27 mouse cellular contexts compared by ENCODE assay signal in the genomic region with DNA sequence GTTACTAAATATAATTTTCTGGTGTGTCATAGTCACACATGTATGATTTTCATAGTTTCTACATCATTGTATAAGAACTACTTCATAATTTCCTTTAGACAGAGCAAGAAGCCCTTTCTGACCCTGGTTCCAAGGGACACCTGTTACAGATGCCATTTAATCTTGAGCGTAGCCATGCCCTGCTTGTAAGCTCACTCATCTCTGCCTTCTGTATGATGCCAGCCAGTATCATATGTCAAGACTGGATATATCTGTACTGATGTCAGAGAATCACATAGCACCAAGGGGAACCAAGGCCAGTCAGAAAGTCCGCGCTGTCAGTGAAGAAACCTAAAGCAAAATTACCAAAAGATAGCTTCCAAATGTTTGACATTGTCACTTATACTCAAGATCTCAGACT.
"Had no signal": no experiment of that assay in that cellular context is flagged by ENCODE, and none has a peak within 500 bp of the region (broad histone marks: within the 10 kb centered on the region; RNA-seq: fewer than 3 reads in every experiment).

No protein-coding gene starts in this region.

- H3K27ac ChIP-seq: embryonic facial prominence, embryonic 10.5 days; embryonic facial prominence, embryonic 12.5 days; embryonic facial prominence, embryonic 13.5 days; embryonic facial prominence, embryonic 15.5 days; forebrain, embryonic 10.5 days; forebrain, embryonic 12.5 days; forebrain, embryonic 13.5 days; forebrain, embryonic 15.5 days; heart, adult 2 months had no signal

- H3K4me3 ChIP-seq: embryonic facial prominence, embryonic 10.5 days; embryonic facial prominence, embryonic 12.5 days; embryonic facial prominence, embryonic 13.5 days; embryonic facial prominence, embryonic 15.5 days; erythroblast, embryonic 14.5 days; forebrain, embryonic 10.5 days; forebrain, embryonic 12.5 days; forebrain, embryonic 13.5 days; forebrain, embryonic 15.5 days; heart, adult 2 months had no signal

- DNase-seq: cerebellum, adult 18-20 months; cerebellum, adult 2 months; cerebellum, adult 8-10 months; cerebellum, adult 9-10 months; cerebellum, adult 9-11 months; cerebellum, postnatal 10 days; cerebellum, postnatal 14 days; cerebellum, postnatal 25 days; cerebellum, postnatal 36 days; embryo, embryonic 11 days; forebrain, postnatal 0 days; gastrocnemius, postnatal 10 days; gastrocnemius, postnatal 14 days; gastrocnemius, postnatal 25 days; gastrocnemius, postnatal 36 days; heart, adult 11 months; heart, adult 18-20 months; heart, adult 2 months had no signal
